Mouse (Mus musculus) Muller cell, postnatal 12 days (primary cell): ENCODE results near the gene Car12.
"Not testable (repeated sequence)": the region's sequence is repeated elsewhere in the genome, so short reads cannot be mapped to it uniquely, and the experiment has no call there.

Source experiments
- DNase-seq: peaks from one replicate; pipeline ENCODE4 v3.0.0-alpha.2; 2015; ENCODE audit errors: inconsistent ontology term

Gene Car12

DNA sequence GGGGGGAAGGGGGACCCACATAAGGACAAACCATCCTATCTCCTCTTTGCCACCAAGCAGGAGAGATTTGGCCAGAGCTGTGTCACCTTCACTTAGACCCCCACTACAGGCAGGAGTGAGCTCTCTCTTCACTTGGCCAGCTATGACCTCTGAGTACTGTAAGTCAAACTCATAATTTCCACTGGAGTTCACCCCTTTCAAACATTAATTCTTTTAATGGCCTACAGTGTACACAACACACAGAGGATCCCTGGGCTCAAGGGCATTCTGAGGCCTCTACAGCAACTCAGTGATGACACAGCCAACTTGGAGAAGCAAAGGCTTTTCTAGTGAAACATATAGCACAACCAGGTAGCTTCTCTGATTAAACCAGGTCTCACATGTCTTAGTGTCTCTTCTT is 57.2 kb downstream of the Car12 start:
- DNase-seq: no peak

DNA sequence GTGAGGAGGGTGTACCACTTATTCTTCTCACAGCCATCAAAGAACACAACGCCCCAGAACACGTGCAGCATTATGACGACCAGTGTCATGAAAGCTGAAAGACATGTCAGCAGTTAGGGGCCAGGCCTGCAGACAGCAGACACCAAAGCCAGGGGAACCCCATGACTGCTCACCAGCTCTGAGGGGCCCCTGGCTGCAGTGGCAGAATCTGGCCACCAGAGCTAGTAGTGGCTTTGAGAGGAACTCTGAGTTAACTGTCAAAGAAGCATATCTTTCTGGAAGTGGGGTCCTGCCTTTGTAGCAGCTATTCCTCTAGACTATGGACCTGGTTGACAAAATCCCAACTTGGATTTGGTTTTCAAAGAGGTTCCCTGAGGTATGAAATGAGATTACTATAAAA is 71.1 kb downstream of the Car12 start:
- not testable (repeated sequence) for DNase-seq

DNA sequence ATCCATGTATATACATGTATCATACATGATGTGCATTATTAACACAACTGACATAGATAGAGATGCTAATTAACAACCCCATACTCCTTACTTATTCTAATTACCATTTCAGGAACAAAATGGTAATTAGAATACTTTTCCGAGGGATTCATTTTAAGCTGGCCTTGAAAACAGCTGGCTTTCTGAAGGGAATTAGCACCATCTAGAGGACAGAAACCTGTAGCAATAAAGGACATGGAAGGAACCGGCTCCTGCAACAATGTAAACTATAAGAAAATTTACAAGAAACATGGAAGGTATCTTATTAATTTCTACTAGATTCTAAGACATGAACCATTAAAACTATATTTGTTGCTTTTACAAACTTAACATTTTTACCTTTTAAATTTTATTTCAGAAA is 74.3 kb downstream of the Car12 start:
- peak; percentile 19 for DNase-seq

DNA sequence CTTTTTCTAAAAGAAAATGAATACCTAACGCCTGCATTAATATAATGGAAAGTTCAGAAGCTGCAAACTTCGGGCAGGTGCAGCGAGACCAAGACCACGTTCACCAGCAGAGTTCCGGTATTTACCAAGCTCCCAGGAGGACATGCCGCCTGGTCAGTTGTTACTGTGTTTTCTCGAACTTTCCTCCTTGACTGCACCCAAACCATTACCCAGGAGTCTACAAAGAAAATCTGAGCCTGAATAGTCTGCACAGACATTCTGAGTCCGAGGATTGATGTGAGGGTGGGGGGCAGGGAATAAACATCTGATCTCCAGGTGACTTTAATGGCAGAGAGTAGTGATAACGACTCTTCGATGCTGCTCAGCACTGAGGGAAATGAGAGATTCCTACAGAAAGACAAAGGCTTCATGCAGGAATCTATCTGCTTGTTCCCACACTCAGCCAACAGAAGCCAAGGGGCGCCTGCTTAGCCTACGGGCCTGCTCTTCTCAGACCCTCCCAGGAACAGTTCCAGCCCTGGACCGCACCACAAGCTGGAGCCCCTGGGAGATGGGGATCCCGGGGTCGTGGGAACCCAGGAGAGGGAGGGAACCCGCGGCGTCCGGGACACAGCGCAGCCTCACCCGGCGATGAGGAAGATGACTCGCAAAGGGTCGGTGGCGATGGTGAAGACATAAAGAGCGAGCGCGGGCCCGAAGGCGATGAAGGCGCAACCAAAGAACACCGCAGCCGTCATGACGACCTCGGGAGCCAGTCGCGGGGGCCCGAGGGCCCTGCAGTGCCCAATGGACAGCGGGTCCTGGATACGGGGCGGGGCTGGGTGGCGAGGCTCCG is 81.4 kb downstream of the Car12 start:
- DNase-seq: no peak

DNA sequence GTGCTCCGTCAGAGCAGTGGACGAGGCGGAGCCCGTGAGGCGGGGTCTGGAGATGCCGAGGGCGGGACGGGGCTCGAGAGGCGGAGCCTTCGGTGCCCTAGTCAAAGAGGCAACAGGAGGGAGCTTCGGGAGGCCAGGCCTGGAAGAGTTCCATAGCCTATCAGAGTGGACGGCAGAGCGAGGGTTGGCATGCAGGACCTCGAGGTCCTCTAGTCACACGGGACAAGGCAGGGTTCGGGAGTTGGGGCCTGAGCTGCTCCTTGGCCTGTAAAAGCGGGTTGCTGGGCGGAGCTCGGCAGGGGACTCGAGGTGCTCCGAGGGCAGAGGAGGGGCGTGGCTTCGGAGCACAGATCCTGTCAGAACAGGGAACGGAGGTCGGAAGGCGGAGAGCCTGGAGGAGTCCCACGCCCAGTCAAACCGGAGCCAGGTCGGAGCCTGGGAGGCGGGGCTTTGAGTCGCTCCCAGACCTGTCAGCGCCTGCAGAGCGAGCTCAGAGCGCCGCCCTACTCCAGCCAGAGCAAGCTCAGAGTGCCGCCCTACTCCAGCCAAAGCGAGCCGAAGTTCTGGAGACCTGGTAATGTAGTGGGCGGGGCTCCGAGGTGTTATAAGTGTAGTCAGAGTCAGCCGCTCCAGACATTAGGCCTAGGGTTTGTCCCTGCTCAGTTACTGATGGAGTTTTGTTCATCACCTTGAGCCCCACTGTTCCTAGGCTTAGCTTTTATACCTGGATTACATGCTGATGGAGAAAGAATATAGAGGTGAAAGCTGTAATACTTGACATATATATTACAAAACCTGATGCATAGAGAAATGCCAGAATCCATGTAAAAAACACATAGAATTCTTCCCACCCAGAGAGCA is 82.2 kb downstream of the Car12 start, which contains the start of gene Aph1b:
TSS of gene Aph1b (minus strand) at position 27 of the 861 bp plus-strand sequence.
- peak; percentile 100 for DNase-seq

DNA sequence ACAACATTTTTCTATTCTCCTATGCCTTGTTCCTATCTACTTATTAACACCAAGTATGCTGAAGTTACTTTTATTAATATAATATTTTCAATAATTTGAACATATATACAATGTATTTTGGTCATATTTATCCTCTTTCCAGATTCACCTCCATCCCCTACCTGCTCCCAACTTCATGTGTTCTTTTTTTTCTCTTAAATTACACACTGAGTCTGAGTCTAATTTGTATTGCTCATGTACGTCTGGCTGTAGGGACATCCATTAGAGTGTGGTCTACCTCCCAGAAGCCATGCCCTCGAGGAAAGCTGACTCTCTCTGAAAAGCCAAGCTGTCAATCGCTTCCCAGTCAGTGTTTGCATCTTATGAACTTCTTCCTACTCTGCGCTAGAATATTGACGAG is 83.3 kb downstream of the Car12 start, which contains the start of gene Gm10647:
TSS of gene Gm10647 (plus strand) at position 301 of the 400 bp plus-strand sequence.
- no peak for DNase-seq

DNA sequence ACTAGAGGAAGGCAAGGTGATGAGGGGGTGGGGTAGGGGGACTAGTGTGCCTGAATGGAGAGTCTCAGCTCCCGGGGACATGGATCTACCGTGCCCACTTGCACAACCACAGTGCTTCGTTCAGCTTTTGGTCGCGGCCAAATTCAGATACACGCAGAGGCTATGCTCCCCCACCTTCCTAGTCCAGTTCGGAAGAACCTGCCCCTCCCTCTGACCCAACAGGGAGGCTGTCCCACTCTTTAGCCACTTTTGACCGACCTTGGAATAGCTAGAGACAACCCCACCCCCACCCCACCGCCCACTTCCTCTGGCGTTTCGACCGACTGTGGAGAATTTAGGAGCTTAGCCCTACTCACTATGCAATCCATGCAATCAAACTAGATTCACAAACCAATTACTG is 88.5 kb downstream of the Car12 start:
- DNase-seq: no peak

DNA sequence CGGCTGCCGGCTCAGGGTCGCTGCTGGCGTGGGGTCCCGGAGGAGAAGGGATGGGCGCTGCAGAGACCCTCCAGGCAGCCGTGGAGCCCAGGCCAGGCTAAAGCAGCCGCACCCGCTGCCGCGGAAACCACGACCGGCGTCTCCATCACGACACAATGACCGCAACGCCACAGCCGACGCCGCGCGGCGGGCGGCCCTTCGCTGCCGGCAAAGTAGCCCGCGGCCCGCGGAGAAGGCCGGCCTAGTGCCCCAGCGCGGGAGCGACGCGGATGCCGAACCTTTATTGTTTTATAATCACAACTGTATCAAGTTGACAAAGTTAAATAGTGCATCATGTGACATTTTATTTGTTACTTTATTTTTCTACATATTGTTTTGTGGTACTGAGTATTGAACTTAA is 92.5 kb downstream of the Car12 start:
- peak; percentile 24 for DNase-seq

DNA sequence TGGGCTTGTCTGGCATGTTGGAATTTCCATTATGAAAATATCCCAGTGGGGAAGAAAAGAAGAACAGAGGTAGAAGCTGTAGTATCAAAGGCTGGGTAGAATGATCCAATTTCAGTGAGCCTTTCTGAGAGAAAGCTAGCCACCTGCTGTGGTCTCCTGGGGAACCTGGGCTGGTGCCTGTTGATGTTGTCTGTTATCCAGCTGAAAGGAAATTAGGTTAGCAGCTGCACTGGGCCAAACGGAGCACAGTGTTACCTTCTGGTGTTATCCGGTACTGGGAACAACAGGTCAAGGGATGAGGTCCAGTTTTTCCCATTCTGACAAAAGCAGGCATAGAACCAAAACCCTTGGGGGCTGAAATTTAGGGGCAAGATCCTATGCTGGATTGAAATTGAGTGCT is 99.9 kb downstream of the Car12 start:
- no peak for DNase-seq
